Mouse (Mus musculus) mature B cell (primary cell): ENCODE results near the gene Alg12.
"Not testable (repeated sequence)": the region's sequence is repeated elsewhere in the genome, so short reads cannot be mapped to it uniquely, and the experiment has no call there.

Experiments used
- in situ Hi-C: fragments of 300-500 bp; cut with MboI; formaldehyde crosslinking; loops from 2 replicates; pipeline ENCODE4 v1.14.3; 2019

The Alg12 gene

DNA sequence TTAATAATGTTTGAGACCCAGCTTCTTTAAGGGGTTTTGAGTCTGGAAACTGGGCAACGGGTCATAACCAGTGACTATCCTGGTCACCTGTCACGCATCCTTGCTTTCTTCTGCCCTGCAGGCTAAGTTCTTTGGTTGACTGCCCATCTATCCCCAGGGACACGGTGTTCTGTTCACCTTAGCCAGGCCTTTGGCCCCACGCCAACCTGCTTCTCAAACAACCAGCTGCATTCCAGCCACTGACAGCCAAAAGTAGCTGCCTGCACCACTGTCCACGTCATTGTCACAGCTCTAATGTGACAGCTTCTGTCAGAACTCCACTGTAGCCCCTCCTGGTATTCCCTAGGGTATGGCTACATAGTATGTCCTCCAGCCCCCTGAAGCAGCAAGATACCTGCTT, 12.4 kb upstream of the Alg12 start:
- in situ Hi-C loops: no loop called here

DNA sequence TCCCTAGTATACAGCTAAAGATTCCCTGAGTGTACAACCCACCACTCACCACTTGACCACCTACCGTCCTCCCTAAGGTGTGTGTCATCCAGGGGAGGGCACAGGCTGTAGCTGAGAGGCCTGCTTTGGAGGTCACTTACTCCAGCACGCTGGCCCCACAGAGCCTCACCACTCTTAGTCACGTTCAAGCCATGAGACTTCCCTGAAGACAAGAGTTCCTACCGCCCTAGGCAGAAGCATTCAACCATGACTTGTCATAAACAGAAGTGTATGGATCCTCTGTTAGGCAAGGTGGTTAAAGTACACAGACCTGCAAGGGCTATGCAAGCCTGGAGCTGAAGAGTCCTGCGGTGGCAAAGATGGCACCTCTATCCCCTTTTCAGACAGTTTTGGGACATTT, 11.6 kb upstream of the Alg12 start:
- in situ Hi-C loops: no loop called here

DNA sequence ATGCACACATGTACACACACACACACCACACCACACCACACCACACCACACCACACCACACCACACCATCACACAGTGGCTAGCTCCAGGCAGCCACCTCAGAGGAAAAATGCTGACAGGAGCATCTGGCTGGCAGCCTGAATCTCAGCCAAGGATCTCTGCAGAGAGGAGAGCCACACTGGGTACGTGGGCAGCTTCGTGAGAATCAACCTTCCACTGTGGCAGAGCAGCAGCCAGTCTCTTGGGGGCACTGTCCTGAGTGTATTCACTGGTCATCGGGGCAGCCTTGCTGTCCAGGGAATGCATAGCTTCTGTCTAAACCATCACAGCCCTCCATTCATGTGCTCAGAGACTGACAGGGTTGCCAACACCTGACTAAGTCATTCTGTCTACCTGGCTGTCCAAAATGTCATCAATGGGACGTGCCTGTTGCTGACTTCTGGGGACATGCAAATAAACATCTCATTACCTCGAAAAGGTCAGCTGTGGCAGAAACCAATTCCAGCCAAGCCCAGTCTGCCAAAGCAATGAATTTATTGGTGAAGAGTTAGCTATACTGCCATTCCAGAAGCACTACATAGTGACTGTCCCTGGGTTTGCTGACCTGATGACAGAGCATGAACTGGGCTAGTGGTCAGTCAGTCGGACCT, 10.8 kb upstream of the Alg12 start:
- in situ Hi-C loops: loop anchor here (5.0 kb wide), 1 partner anchor 47 kb away; no protein-coding TSS in a partner anchor

DNA sequence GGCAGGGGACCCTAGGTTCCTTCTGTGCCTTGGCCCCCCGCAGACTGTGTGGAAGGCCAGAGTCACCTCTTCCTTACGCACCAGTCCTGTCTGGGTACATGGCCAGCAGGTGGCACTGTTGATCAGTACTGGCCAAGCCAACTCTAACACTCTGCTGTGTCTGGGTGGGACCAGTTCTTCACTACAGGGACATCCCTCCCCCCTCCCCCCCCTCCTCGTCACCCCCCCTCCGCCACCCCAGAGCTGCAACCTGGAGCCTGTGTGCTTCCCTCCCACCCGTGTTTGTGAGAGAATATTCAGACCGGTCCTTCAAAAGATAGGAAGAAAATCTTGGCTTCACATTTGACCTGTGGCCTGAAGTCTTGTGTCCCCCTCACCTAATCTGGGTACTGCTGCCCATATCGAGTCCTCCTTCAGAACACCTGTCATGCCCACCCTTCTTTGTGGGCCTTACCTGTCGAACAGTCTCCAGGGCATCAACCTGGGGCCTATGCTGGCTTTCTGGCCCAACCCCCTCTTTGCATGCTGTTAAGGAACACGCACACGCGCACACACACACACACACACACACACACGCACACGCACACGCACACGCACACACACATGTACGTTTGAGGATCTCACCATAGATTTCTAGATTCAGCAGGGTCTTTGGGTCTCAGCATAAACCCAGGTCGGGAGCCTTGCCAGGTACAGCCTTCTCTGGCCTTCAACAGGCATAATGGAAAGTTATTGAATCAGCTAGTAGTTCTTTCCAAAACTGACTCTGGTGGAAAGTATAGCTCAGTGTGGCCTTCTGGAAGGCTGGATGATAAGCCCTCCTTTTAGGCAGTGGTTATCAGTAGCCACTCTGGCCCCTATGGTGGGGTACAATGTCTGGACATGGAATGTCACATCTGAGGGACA, 9.9 kb upstream of the Alg12 start:
- in situ Hi-C loops: loop anchor here (5.0 kb wide), 1 partner anchor 48 kb away; no protein-coding TSS in a partner anchor

DNA sequence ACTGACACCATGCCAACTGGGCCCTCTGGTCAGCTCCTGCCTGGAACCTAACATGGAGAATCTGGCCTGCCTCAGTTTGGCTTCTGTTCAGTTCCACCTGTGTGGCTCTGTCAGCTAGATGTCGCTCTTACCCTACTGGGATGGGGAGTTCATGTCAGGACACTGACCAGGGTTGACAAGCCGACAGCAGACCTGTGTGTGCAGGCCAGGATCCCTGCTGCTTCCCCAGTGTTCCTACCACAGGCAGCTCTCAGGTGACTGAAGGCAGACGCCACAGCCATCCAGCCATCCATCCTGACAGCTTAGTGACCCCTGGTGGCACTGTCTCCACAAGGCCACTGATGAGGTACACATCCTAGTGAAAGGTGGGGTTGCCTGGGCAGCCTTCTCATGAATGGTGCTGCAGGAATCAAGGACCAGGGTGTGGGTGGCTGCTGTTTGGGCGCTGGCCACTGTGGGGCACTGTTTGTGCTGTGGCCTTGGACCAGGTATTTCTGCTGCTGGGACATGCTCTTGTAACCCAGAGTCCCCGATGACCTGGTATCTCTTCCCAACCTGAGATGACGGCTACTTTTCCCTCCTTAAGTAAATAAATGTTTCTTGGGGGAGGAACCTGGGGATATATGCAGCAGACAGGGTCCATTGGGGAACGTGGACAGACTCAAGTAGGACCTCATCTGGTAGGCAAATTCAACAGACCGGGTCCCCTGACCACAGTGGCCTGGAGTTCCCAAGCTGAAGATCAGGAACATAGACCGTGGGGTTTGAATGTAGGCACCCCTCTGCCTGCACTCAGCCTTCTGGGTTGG, 9.1 kb upstream of the Alg12 start:
- in situ Hi-C loops: loop anchor here (5.0 kb wide), 1 partner anchor 49 kb away; no protein-coding TSS in a partner anchor

DNA sequence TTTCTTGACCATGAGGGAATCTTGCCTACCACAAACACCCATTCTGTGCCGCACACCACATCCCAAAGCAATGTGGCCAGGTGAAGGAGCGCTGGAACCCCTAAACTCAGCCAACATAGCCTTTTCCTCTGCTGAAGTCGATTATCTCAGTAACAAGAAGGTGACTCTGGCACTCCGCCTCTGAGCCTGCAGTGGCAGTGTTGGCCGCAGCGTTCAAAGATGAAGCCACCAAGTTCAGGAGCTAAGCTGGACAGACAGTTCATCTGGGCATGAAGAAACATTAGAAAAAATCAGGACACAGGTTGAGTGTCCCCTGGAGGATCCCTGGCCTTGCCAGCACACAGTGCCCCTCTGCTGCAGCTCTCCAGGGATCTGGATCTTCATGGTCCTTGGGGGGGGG, 8.3 kb upstream of the Alg12 start:
- in situ Hi-C loops: loop anchor here (5.0 kb wide), 1 partner anchor 50 kb away; no protein-coding TSS in a partner anchor

DNA sequence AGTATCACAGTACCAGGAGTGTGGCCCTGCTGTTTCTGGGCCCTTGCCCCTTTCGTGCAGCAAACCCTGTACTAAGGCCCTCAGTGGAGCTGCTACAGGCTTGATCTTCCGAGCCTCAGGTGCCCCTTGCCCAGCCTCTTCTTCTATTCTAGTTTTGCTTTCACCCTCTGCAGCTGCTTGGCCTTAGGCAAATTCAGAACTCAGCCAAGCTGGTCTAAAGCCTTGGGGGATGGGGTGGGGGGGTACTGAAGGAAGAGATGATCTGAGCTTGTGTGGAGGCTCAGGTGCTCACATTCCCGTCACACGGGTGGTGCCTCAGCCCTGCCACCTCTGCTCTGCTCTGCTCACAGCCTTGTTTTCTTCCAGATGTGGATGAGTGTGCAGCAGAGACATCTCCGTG, 4.3 kb upstream of the Alg12 start:
- in situ Hi-C loops: no loop called here

DNA sequence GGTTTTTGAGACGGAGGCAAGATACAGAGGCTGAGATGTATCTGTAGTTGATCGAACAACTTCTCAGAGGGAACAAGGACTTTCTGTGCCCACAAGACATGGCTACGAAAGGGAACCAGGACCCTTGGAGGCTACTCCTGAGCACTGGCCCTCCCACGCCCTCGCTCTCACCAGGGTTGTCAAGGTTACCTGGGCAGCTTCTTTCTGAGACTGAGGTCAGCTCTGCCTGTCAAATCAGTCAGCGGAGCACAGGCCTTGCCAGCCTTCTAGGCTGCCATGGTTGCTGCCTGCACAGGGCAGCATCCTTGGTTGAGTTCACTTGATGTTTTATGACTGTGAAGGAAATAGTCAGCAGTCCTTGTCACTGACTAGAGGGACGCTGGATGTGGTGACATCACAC, 3.4 kb upstream of the Alg12 start:
- in situ Hi-C loops: no loop called here

DNA sequence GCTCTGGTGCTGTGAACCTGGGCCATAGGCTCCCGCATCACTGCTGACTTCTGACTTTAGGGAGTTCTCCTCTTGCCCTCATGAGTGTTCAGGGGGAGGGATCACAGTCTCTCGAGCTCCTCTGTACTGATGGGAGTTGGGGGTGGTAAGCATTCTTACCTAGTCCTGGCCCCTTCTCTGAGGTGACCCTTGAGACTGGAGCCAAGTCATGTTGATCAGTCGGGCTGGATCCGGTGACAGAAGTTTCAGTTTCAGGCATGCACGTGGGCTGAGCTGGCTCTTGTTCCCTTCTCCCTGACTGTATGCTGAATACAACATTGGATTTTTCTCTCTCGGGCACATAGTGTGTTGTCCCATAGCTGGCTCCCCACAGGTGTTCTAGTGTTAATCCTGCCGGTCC, 2.3 kb upstream of the Alg12 start:
- in situ Hi-C loops: no loop called here

DNA sequence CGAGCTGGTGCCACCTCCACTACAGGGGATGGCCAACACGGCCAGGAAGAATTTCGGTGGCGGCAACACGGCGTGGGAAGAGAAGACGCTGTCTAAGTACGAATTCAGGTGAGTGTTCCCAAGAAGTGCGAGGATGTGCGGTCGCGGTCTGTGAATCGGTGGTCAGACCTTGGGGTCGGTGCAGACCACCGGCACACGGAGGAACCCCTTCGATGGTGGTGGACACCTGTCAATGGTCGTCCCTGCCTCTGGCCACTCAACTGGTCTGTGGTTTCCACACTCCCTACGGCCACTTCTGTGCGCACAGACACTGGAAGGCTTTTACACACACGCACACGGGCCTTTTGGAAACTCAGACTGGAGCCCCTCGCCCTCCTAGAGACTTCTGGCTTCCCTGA, 787 bp upstream of the Alg12 start:
- in situ Hi-C loops: no loop called here

DNA sequence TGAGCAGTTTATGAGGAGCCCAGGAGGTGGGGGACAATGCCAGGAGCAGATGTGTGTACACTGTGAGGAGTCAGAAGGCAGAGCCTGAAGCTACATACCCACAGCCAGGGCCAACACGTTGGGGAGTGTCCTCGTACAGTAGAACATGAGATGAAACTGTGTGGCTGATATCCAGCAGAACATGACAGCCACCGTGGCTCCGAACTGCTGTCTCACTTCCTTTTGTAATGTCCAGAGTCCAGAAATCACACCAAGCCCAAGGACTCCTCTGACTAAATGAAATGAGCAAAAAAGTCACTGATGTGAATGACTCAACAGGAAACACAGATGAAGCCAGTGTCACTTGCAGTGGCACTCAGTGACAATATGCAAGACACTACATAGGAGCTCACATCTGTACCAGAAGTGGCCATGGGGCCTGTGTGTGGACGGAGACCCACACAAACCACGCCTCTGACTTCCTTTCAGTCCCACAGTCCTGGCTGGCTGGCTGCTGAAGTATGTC, 3.9 kb downstream of the Alg12 start:
- in situ Hi-C loops: no loop called here

DNA sequence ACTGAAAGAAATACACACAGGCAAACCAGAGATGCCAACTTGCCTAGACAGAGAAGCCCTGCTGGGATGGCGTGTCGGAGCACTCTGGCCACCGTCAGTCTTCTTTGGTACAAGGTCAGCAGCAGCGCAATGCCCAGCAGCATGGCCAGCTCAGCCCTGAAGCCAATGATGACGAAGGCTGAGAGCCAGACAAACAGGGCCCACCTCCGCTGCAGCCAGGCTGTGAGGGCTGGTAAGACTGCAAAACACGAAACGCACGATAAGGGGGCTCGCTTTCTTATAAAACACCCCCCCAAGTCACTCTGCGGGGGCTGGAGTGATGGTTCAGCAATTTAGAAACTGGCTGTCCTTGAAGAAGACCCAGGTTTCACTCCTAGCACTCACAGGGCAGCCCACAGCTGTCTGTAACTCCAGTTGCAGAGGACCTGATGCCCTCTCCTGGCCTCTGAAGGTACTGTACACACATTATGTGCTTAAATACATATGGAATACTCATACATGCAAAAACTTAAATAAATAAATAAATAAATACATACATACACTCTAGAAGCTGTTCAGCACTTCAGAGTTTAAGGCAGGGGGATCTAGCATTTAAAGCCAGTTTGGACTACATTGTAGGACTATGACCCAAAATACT, 4.6 kb downstream of the Alg12 start:
- in situ Hi-C loops: no loop called here

DNA sequence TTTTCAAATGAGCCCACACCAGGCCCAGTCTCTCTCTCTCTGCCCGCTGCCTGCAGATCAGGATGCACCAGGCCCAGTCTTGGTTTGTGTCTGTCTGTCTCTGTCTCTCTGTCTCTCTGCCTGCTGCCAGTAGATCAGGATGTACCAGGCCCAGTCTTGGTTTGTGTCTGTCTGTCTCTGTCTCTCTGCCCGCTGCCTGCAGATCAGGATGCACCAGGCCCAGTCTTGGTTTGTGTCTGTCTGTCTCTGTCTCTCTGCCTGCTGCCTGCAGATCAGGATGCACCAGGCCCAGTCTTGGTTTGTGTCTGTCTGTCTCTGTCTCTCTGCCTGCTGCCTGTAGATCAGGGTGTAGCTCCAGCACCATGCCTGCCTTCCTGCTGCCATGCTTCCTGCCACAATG, 5.2 kb downstream of the Alg12 start:
- in situ Hi-C loops: not testable (repeated sequence)

DNA sequence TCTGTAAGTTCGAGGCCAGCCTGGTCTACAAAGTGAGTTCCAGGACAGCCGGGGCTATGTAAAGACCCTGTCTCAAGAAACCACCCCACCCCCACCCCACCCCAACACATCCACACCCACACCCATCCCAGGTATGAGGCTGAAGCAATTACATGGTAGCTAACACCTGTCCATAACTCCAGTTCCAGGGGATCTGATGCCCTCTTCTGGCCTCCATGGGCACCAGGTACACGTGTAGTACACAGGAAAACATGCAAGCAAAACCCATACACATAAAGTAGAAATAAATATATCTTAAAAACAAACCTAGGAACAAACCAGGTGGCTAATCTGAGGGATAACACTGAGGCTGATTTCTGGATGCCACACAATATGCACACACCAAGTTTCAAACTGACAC, 5.9 kb downstream of the Alg12 start:
- in situ Hi-C loops: no loop called here

DNA sequence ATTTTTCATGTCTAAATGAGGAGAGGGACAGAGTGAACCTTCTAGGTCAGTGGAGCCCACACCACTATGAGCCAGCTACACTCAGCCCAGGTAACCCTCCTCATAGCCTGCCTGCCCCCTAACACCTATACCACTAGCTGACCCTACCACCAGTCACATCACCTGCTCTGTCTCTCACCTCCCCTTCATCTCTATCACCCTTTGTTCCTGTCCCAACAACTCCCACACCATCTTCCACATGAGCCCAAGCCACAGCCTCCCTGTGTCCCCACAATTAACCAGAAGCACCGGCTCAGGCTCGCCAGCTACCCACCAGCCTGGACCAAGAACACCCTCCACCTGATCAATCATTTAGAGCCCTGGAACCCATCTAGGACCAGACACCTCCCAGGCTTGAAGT, 8.7 kb downstream of the Alg12 start:
- in situ Hi-C loops: no loop called here

DNA sequence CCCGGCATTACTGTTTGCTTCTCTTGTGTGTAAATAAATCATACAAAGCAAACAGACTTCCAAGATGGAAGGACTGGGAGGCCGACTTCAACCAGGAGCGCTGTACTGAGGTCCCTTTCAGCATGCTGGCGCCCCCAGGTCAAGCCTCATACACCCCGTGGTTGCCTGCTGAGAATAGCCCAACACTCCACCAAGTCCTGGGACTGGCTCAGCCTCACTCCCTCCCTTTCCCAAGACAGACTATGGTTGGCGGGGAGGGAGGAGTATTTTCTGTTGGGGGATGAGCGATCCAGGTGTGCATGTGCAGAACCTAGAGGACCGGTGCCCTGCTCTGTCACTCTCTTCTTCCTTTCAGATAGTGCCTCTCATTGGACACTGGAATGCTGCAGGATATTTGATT, 11.0 kb downstream of the Alg12 start:
- in situ Hi-C loops: no loop called here

DNA sequence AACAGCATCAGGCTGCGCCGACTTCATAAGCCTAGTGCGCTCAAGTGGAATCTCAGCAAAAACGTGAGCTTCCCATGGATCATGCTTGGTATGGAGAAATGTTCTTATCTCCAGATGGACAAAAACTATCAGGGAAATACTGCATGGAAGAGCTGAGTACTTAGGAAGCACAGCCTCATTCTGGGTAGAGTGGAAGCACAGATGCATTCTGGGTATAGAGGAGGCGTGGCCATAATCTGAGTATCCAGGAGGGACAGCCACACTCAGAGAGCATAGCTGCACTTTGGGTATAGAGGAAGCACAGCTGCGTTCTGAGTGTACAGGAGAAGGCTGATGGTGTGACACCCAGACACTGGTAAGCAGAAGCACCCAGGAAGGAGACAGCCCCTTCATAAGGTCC, 16.8 kb downstream of the Alg12 start:
- in situ Hi-C loops: no loop called here

DNA sequence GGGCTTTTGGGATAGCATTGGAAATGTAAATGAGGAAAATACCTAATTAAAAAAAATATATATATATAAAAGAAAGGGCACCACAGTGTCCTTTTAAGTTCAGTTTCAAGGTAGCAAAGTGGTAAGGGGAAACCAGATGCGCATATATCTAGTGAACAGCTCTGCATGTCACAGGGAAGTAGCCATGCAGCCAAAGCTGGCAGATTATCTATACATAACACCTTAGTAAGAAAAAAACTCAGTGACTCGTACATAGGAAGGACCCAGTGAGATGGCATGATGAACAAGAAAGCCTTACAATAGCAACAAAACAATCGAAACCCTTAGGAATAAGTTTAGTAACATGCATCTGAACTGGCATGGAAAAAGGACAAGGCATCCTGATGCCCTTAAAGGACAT, 17.2 kb downstream of the Alg12 start:
- in situ Hi-C loops: no loop called here

DNA sequence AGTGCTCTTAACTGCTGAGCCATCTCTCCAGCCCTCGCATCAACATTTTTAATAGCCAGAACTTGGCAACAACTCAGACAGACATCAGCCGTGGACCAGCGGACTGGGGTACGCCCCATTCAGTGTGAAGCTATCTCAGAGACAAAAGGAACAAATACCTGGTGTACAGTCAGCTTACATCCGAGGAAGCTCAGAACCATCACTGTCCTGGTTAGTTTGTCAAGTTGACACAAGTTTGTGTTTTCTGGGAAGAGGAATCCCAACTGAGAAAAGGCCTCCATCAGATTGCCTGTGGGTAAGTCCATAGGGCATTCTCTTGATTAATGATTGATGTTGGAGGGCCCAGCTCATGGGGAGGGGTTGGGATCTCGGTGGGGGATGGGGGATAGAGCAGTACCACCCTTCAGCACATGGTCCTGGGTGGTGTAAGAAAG, 18.2 kb downstream of the Alg12 start:
- in situ Hi-C loops: no loop called here

DNA sequence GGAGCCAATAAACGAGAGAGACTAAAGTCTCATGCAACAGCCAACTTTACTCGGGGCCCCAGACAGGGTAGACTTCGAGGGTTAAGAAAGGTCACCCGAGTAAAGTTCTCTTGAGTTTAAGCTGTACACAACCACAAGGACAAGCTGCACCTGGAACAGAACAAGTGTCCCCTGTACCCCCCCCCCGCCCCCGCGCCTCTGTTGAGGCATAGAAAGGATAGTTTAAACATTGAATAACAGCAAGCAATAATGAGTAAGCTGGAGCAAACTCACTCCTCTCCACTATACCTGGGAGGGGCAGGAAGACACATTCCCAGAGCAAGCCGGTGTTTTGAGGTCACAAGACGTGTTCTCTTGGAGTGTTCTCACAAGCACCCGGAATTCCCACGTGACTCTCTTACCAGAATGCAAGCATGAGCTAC, 19.2 kb downstream of the Alg12 start:
- in situ Hi-C loops: no loop called here

DNA sequence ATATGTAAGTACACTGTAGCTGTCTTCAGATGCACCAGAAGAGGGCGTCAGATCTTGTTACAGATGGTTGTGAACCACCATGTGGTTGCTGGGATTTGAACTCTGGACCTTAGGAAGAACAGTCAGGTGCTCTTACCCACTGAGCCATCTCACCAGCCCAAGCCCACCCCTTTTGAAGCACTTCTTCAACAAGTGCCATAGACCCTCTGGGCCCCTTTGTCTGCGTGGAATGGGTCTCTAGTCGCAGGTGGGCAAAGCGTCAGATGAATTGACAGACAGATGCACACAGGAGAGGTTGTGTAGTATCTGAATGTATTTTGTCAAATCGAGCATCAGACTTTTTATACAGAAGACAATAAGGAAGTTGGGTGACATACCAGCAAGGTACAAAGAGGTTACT, 24.4 kb downstream of the Alg12 start:
- in situ Hi-C loops: not testable (repeated sequence)
